Mouse (Mus musculus) kidney, adult 2 months (tissue): ENCODE data around the gene 4930558C23Rik.

ENCODE experiments used
- CTCF ChIP-seq: fragments of 200-500 bp; conservative IDR thresholded peaks from 2 replicates; pipeline ENCODE4 v1.5.1; 2011; ENCODE audit warnings: low read depth, mild to moderate bottlenecking, control low read depth, low read length, moderate library complexity, mixed read lengths; ENCODE audit not compliant: insufficient read depth, insufficient read length
- POLR2A ChIP-seq: fragments of 200-500 bp; IDR thresholded peaks from one replicate; pipeline ENCODE4 v1.6.1; 2011; ENCODE audit warnings: low read depth, low read length, control low read depth

- TF ChIP-seq CTCF (peak; percentile 40), POLR2A (no peak)
Measured at GRCm38 (mm10) chr3:95349491-95349890, 53.1 kb downstream of the 4930558C23Rik start.
